In genomic region chr6:112946021-112946811, GRCm38 (mm10) we compare ENCODE assay signal across 8 mouse cellular contexts. TPM values are rescaled to one million over a fixed set of nuclear protein-coding genes. Genes with fewer than 3 reads are reported as not detected.
DNase-seq lines count a peak whose midpoint lies in the region; ATAC-seq lines count a peak whose summit lies in the region.

No protein-coding gene starts in this region.

- no peaks in the 10 kb centered on the region for H3K9me3 ChIP-seq in embryonic facial prominence, embryonic 11.5 days (replicated peaks; ENCODE audit: control insufficient read depth, low read length)
- no peaks in the 10 kb centered on the region for H3K9me3 ChIP-seq in hindbrain, embryonic 14.5 days (ENCODE audit: control insufficient read depth, low read length)
- H3K9me3 ChIP-seq in midbrain, embryonic 12.5 days: no peaks in the 10 kb centered on the region

- H3K27me3 ChIP-seq in embryonic facial prominence, embryonic 11.5 days (ENCODE audit: control insufficient read depth, insufficient read depth, low read length): no peaks in the 10 kb centered on the region
- H3K27me3 ChIP-seq in hindbrain, embryonic 14.5 days (ENCODE audit: control insufficient read depth, insufficient read depth, low read length): no peaks in the 10 kb centered on the region
- no peaks in the 10 kb centered on the region for H3K27me3 ChIP-seq in midbrain, embryonic 12.5 days

- H3K27ac ChIP-seq in embryonic facial prominence, embryonic 11.5 days (replicated peaks; ENCODE audit: low read depth, low read length): no peak overlapping the region
- H3K27ac ChIP-seq in hindbrain, embryonic 14.5 days: peak overlapping the region; percentile 92
- peak overlapping the region; percentile 94 for H3K27ac ChIP-seq in midbrain, embryonic 12.5 days (replicated peaks)

- no peak for ATAC-seq in embryonic facial prominence, embryonic 11.5 days (replicated peaks; ENCODE audit: insufficient number of reproducible peaks, low FRiP score, low TSS enrichment, low read depth)
- ATAC-seq in hindbrain, embryonic 14.5 days (ENCODE audit: low FRiP score): peak; percentile 0; the same call in 1 of the 2 replicates
- ATAC-seq in midbrain, embryonic 12.5 days (ENCODE audit: low FRiP score, low read depth): no peak
- ATAC-seq in megakaryocyte-erythroid progenitor cell, adult 5-6 weeks (replicated peaks; ENCODE audit: low FRiP score, low TSS enrichment, poor library complexity, severe bottlenecking): no peak

- no peaks in the 10 kb centered on the region for H3K36me3 ChIP-seq in embryonic facial prominence, embryonic 11.5 days (replicated peaks; ENCODE audit: control insufficient read depth, insufficient read depth, low read depth, low read length)
- H3K36me3 ChIP-seq in hindbrain, embryonic 14.5 days (replicated peaks; ENCODE audit: control insufficient read depth, insufficient read depth): peaks cover 14% of the 10 kb centered on the region; the same call in 1 of the 2 replicates
- H3K36me3 ChIP-seq in midbrain, embryonic 12.5 days: peaks cover 22% of the 10 kb centered on the region

- peaks cover 4% of the 10 kb centered on the region; the same call in 1 of the 2 replicates for H3K4me1 ChIP-seq in embryonic facial prominence, embryonic 11.5 days (ENCODE audit: control insufficient read depth, insufficient read depth, low read length)
- peaks cover 46% of the 10 kb centered on the region for H3K4me1 ChIP-seq in hindbrain, embryonic 14.5 days (replicated peaks; ENCODE audit: control insufficient read depth, insufficient read depth, low read length)
- peaks cover 55% of the 10 kb centered on the region for H3K4me1 ChIP-seq in midbrain, embryonic 12.5 days

- H3K4me3 ChIP-seq in embryonic facial prominence, embryonic 11.5 days (ENCODE audit: low read depth, low read length): peak overlapping the region; percentile 67
- peak overlapping the region; percentile 83 for H3K4me3 ChIP-seq in hindbrain, embryonic 14.5 days (replicated peaks; ENCODE audit: low read length)
- peak overlapping the region; percentile 86 for H3K4me3 ChIP-seq in midbrain, embryonic 12.5 days

- intact Hi-C loops in left cerebral cortex, postnatal 36 days (cut with DNase I): loop anchor here (5.0 to 10.0 kb wide), 5 partner anchors 44 to 229 kb away; no protein-coding TSS in a partner anchor
- intact Hi-C loops in left cerebral cortex, postnatal 10 days (cut with DNase I): loop anchor here (5.0 kb wide), 2 partner anchors 51 to 229 kb away; no protein-coding TSS in a partner anchor

- H3K4me2 ChIP-seq in embryonic facial prominence, embryonic 11.5 days (ENCODE audit: low read depth, low read length): peak overlapping the region; percentile 88
- H3K4me2 ChIP-seq in hindbrain, embryonic 14.5 days (replicated peaks): peak overlapping the region; percentile 78
- H3K4me2 ChIP-seq in midbrain, embryonic 12.5 days (replicated peaks): peak overlapping the region; percentile 70

- 4% methylated on average over 12 of the region's 12 CpGs for WGBS in embryonic facial prominence, embryonic 11.5 days
- WGBS in hindbrain, embryonic 14.5 days: 3% methylated on average over 12 of the region's 12 CpGs
- 2% methylated on average over 12 of the region's 12 CpGs for WGBS in midbrain, embryonic 12.5 days

- H3K9ac ChIP-seq in embryonic facial prominence, embryonic 11.5 days (replicated peaks; ENCODE audit: low read length): peak overlapping the region; percentile 68
- H3K9ac ChIP-seq in hindbrain, embryonic 14.5 days: peak overlapping the region; percentile 93
- peak overlapping the region; percentile 82 for H3K9ac ChIP-seq in midbrain, embryonic 12.5 days (replicated peaks)

- peak; percentile 41 to 44 for DNase-seq in left cerebral cortex, postnatal 36 days (ENCODE audit: low spot score in 2 of 2)
- DNase-seq in left cerebral cortex, adult 9 months (ENCODE audit: low spot score in 2 of 2): no peak
- peak; percentile 76 for DNase-seq in adipocyte (ENCODE audit: low spot score)
- DNase-seq in embryonic facial prominence, embryonic 11.5 days (ENCODE audit: low spot score): peak; percentile 38
- DNase-seq in hindbrain, embryonic 14.5 days (ENCODE audit: low spot score): peak; percentile 50
- no peak for DNase-seq in left cerebral cortex, postnatal 10 days (ENCODE audit: extremely low spot score in 1 of 2, low spot score in 2 of 2)

RNA-seq across cellular contexts. Expression of gene Srgap3, which starts 0.8 kb away (rescaled TPM):
- 100 to 1,000 TPM; 191 to 230 TPM for total RNA-seq in left cerebral cortex, postnatal 36 days (2021)
- 11.0 TPM in 2 replicates for polyA plus RNA-seq in embryonic facial prominence, embryonic 11.5 days (2014; fragmentation: Nextera tagmentation; extraction: Ambion mirVana)
- polyA plus RNA-seq in hindbrain, embryonic 14.5 days (2014; fragmentation: Nextera tagmentation; extraction: Ambion mirVana): 49.9 and 50.7 TPM in 2 replicates
- polyA plus RNA-seq in midbrain, embryonic 12.5 days (2016; fragmentation: Nextera tagmentation; extraction: Ambion mirVana): 60.5 and 63.7 TPM in 2 replicates
- total RNA-seq in megakaryocyte-erythroid progenitor cell, adult 5-6 weeks (2014; fragmentation: Nextera tagmentation): 2.3 and 2.8 TPM in 2 replicates
- 0.75 and 2.4 TPM in 2 replicates for total RNA-seq in megakaryocyte-erythroid progenitor cell, adult 5-6 weeks (2017)
- total RNA-seq in left cerebral cortex, postnatal 10 days (2021): 100 to 1,000 TPM; 257 to 266 TPM

Comparison
In these comparisons a context has a peak if more than half of its experiments do, and no peak if none do; other contexts are left out.
1. DNase-seq: peak in left cerebral cortex, postnatal 36 days (2 of 2), adipocyte (single experiment), embryonic facial prominence, embryonic 11.5 days (single experiment) and hindbrain, embryonic 14.5 days (single experiment); none in left cerebral cortex, adult 9 months (0 of 2) and left cerebral cortex, postnatal 10 days (0 of 2).
2. RNA of gene Srgap3, which starts 0.8 kb away (total RNA-seq): 257 to 266 TPM in left cerebral cortex, postnatal 10 days and 191 to 230 TPM in left cerebral cortex, postnatal 36 days; 0.75 to 2.8 TPM in megakaryocyte-erythroid progenitor cell, adult 5-6 weeks; every median in the first group is over 10 times any median in the second.
3. Peak in every context shown above with its lines, with median percentiles within 50 percentile points of each other: H3K4me2 ChIP-seq, H3K4me3 ChIP-seq and H3K9ac ChIP-seq.